Mouse (Mus musculus): ENCODE results near the gene Insl5. TPM values are rescaled to one million over a fixed set of nuclear protein-coding genes. Genes with fewer than 3 reads are reported as not detected.

Insl5 gene
- polyA plus RNA-seq, 1 experiment from 2014 or later: 0.23 TPM

GRCm38 (mm10) chr4:102989391-102989790 lies 37.3 kb downstream of the Insl5 start:
- H3K9ac ChIP-seq: no peak overlapping the region
- no peaks in the 10 kb centered on the region for H3K27me3 ChIP-seq (replicated peaks)
- no peak overlapping the region for H3K27ac ChIP-seq (replicated peaks)
- no peaks in the 10 kb centered on the region for H3K36me3 ChIP-seq
- no peak overlapping the region for H3K4me3 ChIP-seq
- H3K9me3 ChIP-seq: no peaks in the 10 kb centered on the region
- H3K4me1 ChIP-seq: no peaks in the 10 kb centered on the region
- 75% methylated on average over 5 of the region's 5 CpGs for WGBS
- no peak overlapping the region for H3K4me2 ChIP-seq
- ATAC-seq (ENCODE audit: extremely low read depth, insufficient number of reproducible peaks, low FRiP score, low TSS enrichment): no peak

GRCm38 (mm10) chr4:102988526-102988925 lies 38.1 kb downstream of the Insl5 start:
- H3K4me2 ChIP-seq: no peak overlapping the region
- H3K9ac ChIP-seq: no peak overlapping the region
- WGBS: 58% methylated on average over 6 of the region's 6 CpGs
- H3K36me3 ChIP-seq: no peaks in the 10 kb centered on the region
- ATAC-seq (ENCODE audit: extremely low read depth, insufficient number of reproducible peaks, low FRiP score, low TSS enrichment): no peak
- no peak overlapping the region for H3K4me3 ChIP-seq
- no peaks in the 10 kb centered on the region for H3K27me3 ChIP-seq (replicated peaks)
- no peaks in the 10 kb centered on the region for H3K4me1 ChIP-seq
- no peaks in the 10 kb centered on the region for H3K9me3 ChIP-seq
- H3K27ac ChIP-seq (replicated peaks): no peak overlapping the region

GRCm38 (mm10) chr4:102987756-102988155 lies 38.9 kb downstream of the Insl5 start:
- WGBS: 61% methylated on average over 2 of the region's 2 CpGs
- H3K27me3 ChIP-seq (replicated peaks): no peaks in the 10 kb centered on the region
- H3K4me2 ChIP-seq: no peak overlapping the region
- H3K4me1 ChIP-seq: no peaks in the 10 kb centered on the region
- H3K4me3 ChIP-seq: no peak overlapping the region
- no peak overlapping the region for H3K9ac ChIP-seq
- H3K27ac ChIP-seq (replicated peaks): no peak overlapping the region
- no peaks in the 10 kb centered on the region for H3K36me3 ChIP-seq
- H3K9me3 ChIP-seq: no peaks in the 10 kb centered on the region
- no peak for ATAC-seq (ENCODE audit: extremely low read depth, insufficient number of reproducible peaks, low FRiP score, low TSS enrichment)

- Histone ChIP-seq H3K27ac (replicated peaks) (no peak overlapping the region), H3K4me3 (no peak overlapping the region), H3K9me3 (no peaks in the 10 kb centered on the region), H3K36me3 (no peaks in the 10 kb centered on the region), H3K27me3 (replicated peaks) (no peaks in the 10 kb centered on the region), H3K4me1 (no peaks in the 10 kb centered on the region), H3K9ac (no peak overlapping the region), H3K4me2 (no peak overlapping the region)
- 22% methylated on average over 4 of the region's 4 CpGs for WGBS
- no peak for ATAC-seq (ENCODE audit: extremely low read depth, insufficient number of reproducible peaks, low FRiP score, low TSS enrichment)
These were observed 39.3 kb downstream of the Insl5 start for GRCm38 (mm10) chr4:102987325-102987724.

GRCm38 (mm10) chr4:102986917-102987316 lies 39.7 kb downstream of the Insl5 start:
- H3K27ac ChIP-seq (replicated peaks): no peak overlapping the region
- H3K4me2 ChIP-seq: no peak overlapping the region
- no peaks in the 10 kb centered on the region for H3K9me3 ChIP-seq
- 7% methylated on average over 2 of the region's 2 CpGs for WGBS
- no peak overlapping the region for H3K9ac ChIP-seq
- ATAC-seq (ENCODE audit: extremely low read depth, insufficient number of reproducible peaks, low FRiP score, low TSS enrichment): no peak
- no peak overlapping the region for H3K4me3 ChIP-seq
- no peaks in the 10 kb centered on the region for H3K27me3 ChIP-seq (replicated peaks)
- H3K36me3 ChIP-seq: no peaks in the 10 kb centered on the region
- no peaks in the 10 kb centered on the region for H3K4me1 ChIP-seq

- H3K9ac ChIP-seq: no peak overlapping the region
- H3K4me2 ChIP-seq: no peak overlapping the region
- no peaks in the 10 kb centered on the region for H3K4me1 ChIP-seq
- no peak for ATAC-seq (ENCODE audit: extremely low read depth, insufficient number of reproducible peaks, low FRiP score, low TSS enrichment)
- H3K9me3 ChIP-seq: no peaks in the 10 kb centered on the region
- H3K27me3 ChIP-seq (replicated peaks): no peaks in the 10 kb centered on the region
- WGBS: 63% methylated on average over 7 of the region's 7 CpGs
- no peak overlapping the region for H3K4me3 ChIP-seq
- no peak overlapping the region for H3K27ac ChIP-seq (replicated peaks)
- H3K36me3 ChIP-seq: no peaks in the 10 kb centered on the region
These were observed 40.5 kb downstream of the Insl5 start for GRCm38 (mm10) chr4:102986173-102986572.

GRCm38 (mm10) chr4:102981709-102982108 lies 44.9 kb downstream of the Insl5 start:
- no peak overlapping the region for H3K4me3 ChIP-seq
- no peak for ATAC-seq (ENCODE audit: extremely low read depth, insufficient number of reproducible peaks, low FRiP score, low TSS enrichment)
- H3K27ac ChIP-seq (replicated peaks): no peak overlapping the region
- no peak overlapping the region for H3K4me2 ChIP-seq
- H3K9me3 ChIP-seq: no peaks in the 10 kb centered on the region
- WGBS: 76% methylated on average over 8 of the region's 8 CpGs
- no peak overlapping the region for H3K9ac ChIP-seq
- H3K4me1 ChIP-seq: peaks cover 18% of the 10 kb centered on the region
- peaks cover 31% of the 10 kb centered on the region for H3K27me3 ChIP-seq (replicated peaks)
- H3K36me3 ChIP-seq: no peaks in the 10 kb centered on the region

- Histone ChIP-seq H3K9me3 (no peaks in the 10 kb centered on the region), H3K36me3 (no peaks in the 10 kb centered on the region), H3K9ac (peak overlapping the region; percentile 16; the same call in 1 of the 2 replicates), H3K4me1 (peaks cover 18% of the 10 kb centered on the region), H3K4me2 (peak overlapping the region; percentile 73), H3K4me3 (peak overlapping the region; percentile 47), H3K27ac (replicated peaks) (no peak overlapping the region), H3K27me3 (replicated peaks) (peaks cover 47% of the 10 kb centered on the region)
- WGBS: 42% methylated on average over 5 of the region's 5 CpGs
- ATAC-seq (ENCODE audit: extremely low read depth, insufficient number of reproducible peaks, low FRiP score, low TSS enrichment): no peak
These were observed 47.3 kb downstream of the Insl5 start for GRCm38 (mm10) chr4:102979385-102979784.

GRCm38 (mm10) chr4:102978440-102978839 lies 48.2 kb downstream of the Insl5 start, which contains the start of gene Tctex1d1:
Tctex1d1 (plus strand) TSS chr4:102978606.
- no peak; the same call in 1 of the 2 replicates for ATAC-seq (ENCODE audit: extremely low read depth, insufficient number of reproducible peaks, low FRiP score, low TSS enrichment)
- no peak within 1 kb of the TSS for H3K27ac ChIP-seq (replicated peaks)
- WGBS: 5% methylated on average over 13 of the region's 13 CpGs

GRCm38 (mm10) chr4:102977778-102978321 lies 48.8 kb downstream of the Insl5 start:
- 8% methylated on average over 16 of the region's 16 CpGs for WGBS
- peaks cover 18% of the 10 kb centered on the region for H3K4me1 ChIP-seq
- peak overlapping the region; percentile 47 for H3K4me3 ChIP-seq
- H3K9ac ChIP-seq: 0 out of 2 replicates have a peak overlapping the region, but pooled peaks have one; percentile 19
- H3K27me3 ChIP-seq (replicated peaks): peaks cover 50% of the 10 kb centered on the region
- ATAC-seq (ENCODE audit: extremely low read depth, insufficient number of reproducible peaks, low FRiP score, low TSS enrichment): no peak
- peak overlapping the region; percentile 73 for H3K4me2 ChIP-seq
- no peak overlapping the region for H3K27ac ChIP-seq (replicated peaks)
- no peaks in the 10 kb centered on the region for H3K36me3 ChIP-seq
- H3K9me3 ChIP-seq: no peaks in the 10 kb centered on the region

More at GRCm38 (mm10) chr4:102978440-102978839, 48.2 kb downstream of the Insl5 start, which contains the start of gene Tctex1d1:
- no peaks in the 10 kb centered on the region for H3K9me3 ChIP-seq
- no peaks in the 10 kb centered on the region for H3K36me3 ChIP-seq
- peaks cover 18% of the 10 kb centered on the region for H3K4me1 ChIP-seq
- H3K4me2 ChIP-seq: peak within 1 kb of the TSS; percentile 73
- H3K27me3 ChIP-seq (replicated peaks): peaks cover 50% of the 10 kb centered on the region
- peak within 1 kb of the TSS; percentile 47 for H3K4me3 ChIP-seq
- H3K9ac ChIP-seq: peak within 1 kb of the TSS; percentile 65

- H3K36me3 ChIP-seq: no peaks in the 10 kb centered on the region
- H3K9ac ChIP-seq: no peak overlapping the region
- no peaks in the 10 kb centered on the region for H3K9me3 ChIP-seq
- H3K4me1 ChIP-seq: peaks cover 18% of the 10 kb centered on the region
- WGBS: 58% methylated on average over 12 of the region's 12 CpGs
- peaks cover 53% of the 10 kb centered on the region for H3K27me3 ChIP-seq (replicated peaks)
- no peak overlapping the region for H3K27ac ChIP-seq (replicated peaks)
- ATAC-seq (ENCODE audit: extremely low read depth, insufficient number of reproducible peaks, low FRiP score, low TSS enrichment): no peak
- no peak overlapping the region for H3K4me3 ChIP-seq
- no peak overlapping the region for H3K4me2 ChIP-seq
These were observed 50.1 kb downstream of the Insl5 start for GRCm38 (mm10) chr4:102976290-102977275.

All from heart, embryonic 13.5 days (tissue).